Mouse (Mus musculus): ENCODE measurements at regions not wholly inside any gene's neighbourhood (a gene's known extent, or its start where the extent isn't known, plus 50 kb on each side); places are given as distances from the start of the nearest gene placed in this dataset.

DNA sequence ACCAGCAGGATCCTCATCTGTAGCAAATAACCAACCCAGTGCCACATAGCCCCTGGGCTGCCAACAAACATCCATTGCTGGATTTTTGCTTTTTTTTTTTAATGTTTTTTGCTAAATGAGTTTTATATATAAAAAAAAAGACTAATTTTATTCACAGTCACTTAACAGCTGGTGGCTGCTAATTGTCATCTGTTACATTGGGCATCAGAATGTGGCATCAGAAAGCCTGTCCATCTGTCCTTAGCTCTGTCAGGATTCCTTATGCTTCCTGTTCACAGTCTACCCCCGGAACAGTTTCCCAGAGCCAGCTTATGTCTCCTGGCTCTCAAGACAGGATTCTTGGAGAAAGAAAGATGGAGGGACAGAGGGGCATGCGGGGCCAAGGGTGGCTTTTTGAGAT, 132.1 kb downstream of the Gm19935 start:
- TF ChIP-seq CEBPB (IDR thresholded peaks at IDR 0.05; ENCODE audit: insufficient read depth, poor library complexity, severe bottlenecking) = no peak
- no peak for TF ChIP-seq POLR2A (IDR thresholded peaks at IDR 0.05; ENCODE audit: insufficient read length, low read depth)
- no peak for TF ChIP-seq MYOD1 (IDR thresholded peaks at IDR 0.05; ENCODE audit: control insufficient read depth in 1 of 3, insufficient read length in 2 of 3, low read depth in 2 of 3)
- no peak for TF ChIP-seq MAX (IDR thresholded peaks at IDR 0.05; ENCODE audit: low read depth)

Measured in myocyte (in vitro differentiated cells).